Mouse (Mus musculus) midbrain, postnatal 0 days (tissue): Measurements from ENCODE around the gene Fam114a1. TPM values are rescaled to one million over a fixed set of nuclear protein-coding genes. Genes with fewer than 3 reads are reported as not detected.
A peak's percentile ranks its signal among the peaks of the same experiment; 100 is the strongest.

ENCODE experiments used
- ATAC-seq: fragments of 200-750 bp; cut with Nextera tagmentation; 2 replicates; pipeline ENCODE4 v1.8.0; 2017; ENCODE audit warnings: moderate number of reproducible peaks, mild to moderate bottlenecking, moderate TSS enrichment, moderate library complexity; ENCODE audit not compliant: low FRiP score
- DNase-seq: peaks from one replicate; pipeline ENCODE4 v3.0.0-alpha.2; 2015; ENCODE audit warnings: low spot score
- H3K27ac ChIP-seq: fragments of 300-500 bp; sonication (generic); 2 replicates; pipeline ENCODE4 v1.5.1; 2014; ENCODE audit warnings: low read depth, mild to moderate bottlenecking, low read length, mixed read lengths
- H3K27me3 ChIP-seq: fragments of 300-500 bp; sonication (generic); 2 replicates; pipeline ENCODE4 v1.6.1; 2014; ENCODE audit warnings: low read length, control low read depth, mixed read lengths; ENCODE audit not compliant: insufficient read depth
- H3K36me3 ChIP-seq: fragments of 300-500 bp; sonication (generic); 2 replicates; pipeline ENCODE4 v1.6.1; 2014; ENCODE audit warnings: low read length, control low read depth, mixed read lengths; ENCODE audit not compliant: insufficient read depth
- H3K4me1 ChIP-seq: fragments of 300-500 bp; sonication (generic); 2 replicates; pipeline ENCODE4 v1.6.1; 2014; ENCODE audit warnings: mild to moderate bottlenecking, control low read depth, antibody characterized with exemption, low read length, mixed read lengths; ENCODE audit not compliant: insufficient read depth
- H3K4me2 ChIP-seq: fragments of 300-500 bp; sonication (generic); 2 replicates; pipeline ENCODE4 v1.6.1; 2014; ENCODE audit warnings: low read depth, mild to moderate bottlenecking, low read length, mixed read lengths; ENCODE audit not compliant: poor library complexity, severe bottlenecking
- H3K4me3 ChIP-seq: fragments of 300-500 bp; sonication (generic); 2 replicates; pipeline ENCODE4 v1.5.1; 2014; ENCODE audit warnings: low read depth, mild to moderate bottlenecking, low read length, moderate library complexity
- H3K9ac ChIP-seq: fragments of 300-500 bp; sonication (generic); replicated peaks from 2 replicates; pipeline ENCODE4 v1.6.1; 2014; ENCODE audit warnings: mild to moderate bottlenecking, low read length, moderate library complexity, mixed read lengths; ENCODE audit not compliant: poor library complexity, severe bottlenecking
- H3K9me3 ChIP-seq: fragments of 300-500 bp; sonication (generic); 2 replicates; pipeline ENCODE4 v1.6.1; 2016; ENCODE audit warnings: low read length, control low read depth
- CTCF ChIP-seq: IDR thresholded peaks from 2 replicates; pipeline ENCODE4 v1.5.1; 2016; ENCODE audit warnings: antibody characterized with exemption, mild to moderate bottlenecking
- WGBS: fragments of 180-500 bp; shearing (Covaris S2); extraction: QIAGEN DNeasy Blood & Tissue Kit; methylation state at CpG from one replicate; pipeline ENCODE4 v1.1.7; 2014; 5-methylcytosine and 5-hydroxymethylcytosine counted together
- polyA plus RNA-seq: library from polyadenylated mRNA; unstranded; fragments of >200 nt; fragmentation: Nextera tagmentation; extraction: Ambion mirVana; gene quantifications from 2 replicates; pipeline ENCODE4 v1.2.1, GENCODE M21; 2015
- total RNA-seq: library from RNA; depleted of rRNA; stranded (reverse); fragments of >200 nt; gene quantifications from 2 replicates; pipeline ENCODE4 v1.2.3, GENCODE M21; 2014

Gene Fam114a1
- total and polyA plus RNA-seq, 2 experiments from 2014 or later: 2.5 to 5.0 TPM

DNA sequence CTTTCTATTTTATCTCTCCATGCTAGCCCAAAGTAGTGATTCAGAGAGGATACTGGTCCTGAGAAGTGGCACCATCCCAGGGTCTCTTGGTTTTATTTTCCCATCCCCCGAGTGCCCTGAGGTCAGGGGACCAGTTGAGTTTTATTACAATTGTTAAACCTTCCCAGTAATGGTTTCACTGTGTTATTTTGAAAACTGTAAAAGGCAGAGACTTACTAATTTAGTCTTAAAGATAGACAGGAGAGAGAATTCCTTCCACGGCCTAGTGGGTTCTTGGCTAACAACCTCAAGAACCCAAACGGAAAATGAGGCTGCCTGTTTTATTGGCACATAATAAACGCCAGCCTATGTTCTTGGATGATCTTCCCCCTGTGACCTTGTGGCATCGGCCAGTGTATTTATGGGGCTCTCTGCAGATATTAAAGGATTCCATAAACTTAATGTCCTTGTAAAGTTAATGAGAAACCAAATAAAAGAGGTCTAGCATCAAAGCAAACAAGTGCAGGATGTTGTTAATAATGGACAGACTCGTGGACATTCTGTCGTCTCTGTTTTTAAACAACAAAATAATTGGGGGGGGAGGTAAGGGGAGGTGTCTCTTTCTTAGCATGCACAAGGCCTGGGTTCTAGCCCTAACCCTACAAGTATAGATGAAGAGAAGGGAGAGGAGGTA, 42.2 kb downstream of the Fam114a1 start:
- no peak for TF ChIP-seq CTCF
- no peaks in the 10 kb centered on the region for H3K9me3 ChIP-seq
- 86% methylated on average over 7 of the region's 7 CpGs for WGBS
- no peak overlapping the region for H3K4me3 ChIP-seq
- no peaks in the 10 kb centered on the region for H3K27me3 ChIP-seq
- no peak overlapping the region for H3K9ac ChIP-seq
- no peaks in the 10 kb centered on the region for H3K36me3 ChIP-seq
- H3K27ac ChIP-seq: no peak overlapping the region
- no peak overlapping the region for H3K4me2 ChIP-seq
- H3K4me1 ChIP-seq: no peaks in the 10 kb centered on the region
- ATAC-seq: no peak
- DNase-seq: no peak

DNA sequence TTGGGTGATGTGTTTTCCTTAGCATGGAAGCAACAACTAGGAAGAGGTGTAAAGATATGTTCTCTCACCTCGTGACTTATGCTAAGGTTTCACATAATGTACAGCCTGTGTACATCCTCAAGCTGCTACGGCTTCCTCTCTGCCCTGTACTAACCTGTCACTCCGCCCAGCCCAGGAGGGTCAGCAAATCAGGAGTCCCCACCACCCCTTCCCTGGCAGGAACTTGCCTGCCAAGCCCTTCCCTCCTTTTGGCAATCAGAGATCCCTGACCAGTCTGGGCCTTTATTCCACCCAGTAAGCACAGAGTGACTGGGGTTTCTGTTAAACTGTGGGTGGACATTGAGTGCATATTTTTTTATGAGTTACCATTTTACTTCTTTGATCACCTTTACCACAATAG, 45.6 kb downstream of the Fam114a1 start:
- no peaks in the 10 kb centered on the region for H3K4me1 ChIP-seq
- no peak for TF ChIP-seq CTCF
- no peaks in the 10 kb centered on the region for H3K9me3 ChIP-seq
- WGBS: 95% methylated on average over 3 of the region's 3 CpGs
- H3K4me2 ChIP-seq: no peak overlapping the region
- H3K27me3 ChIP-seq: no peaks in the 10 kb centered on the region
- H3K4me3 ChIP-seq: no peak overlapping the region
- no peaks in the 10 kb centered on the region for H3K36me3 ChIP-seq
- H3K27ac ChIP-seq: no peak overlapping the region
- H3K9ac ChIP-seq: no peak overlapping the region
- DNase-seq: no peak
- ATAC-seq: no peak

DNA sequence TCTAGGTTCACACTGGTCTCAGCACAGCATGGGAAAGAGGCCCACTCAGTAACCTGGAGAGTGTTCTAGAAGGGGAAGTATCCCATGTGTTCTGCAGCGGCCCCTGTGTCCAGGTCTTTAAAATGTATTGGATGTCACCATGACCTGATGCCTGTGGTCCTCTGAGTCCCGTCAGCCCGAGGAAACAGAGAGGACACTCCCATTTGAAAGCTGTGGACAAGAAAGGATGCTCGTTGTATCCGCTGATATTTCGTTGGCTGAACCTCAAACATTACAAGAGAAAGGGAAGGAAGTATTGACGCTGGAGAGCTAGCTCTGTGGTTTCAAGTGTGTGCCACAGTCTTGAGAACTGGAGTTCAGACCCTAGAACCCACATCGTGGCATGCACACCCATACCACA, 49.2 kb downstream of the Fam114a1 start:
- Histone ChIP-seq H3K4me2 (no peak overlapping the region), H3K27ac (no peak overlapping the region), H3K9ac (no peak overlapping the region), H3K36me3 (no peaks in the 10 kb centered on the region), H3K4me1 (no peaks in the 10 kb centered on the region), H3K4me3 (no peak overlapping the region), H3K9me3 (no peaks in the 10 kb centered on the region), H3K27me3 (no peaks in the 10 kb centered on the region)
- ATAC-seq: no peak
- DNase-seq: no peak
- TF ChIP-seq CTCF: no peak
- WGBS: 77% methylated on average over 8 of the region's 8 CpGs

DNA sequence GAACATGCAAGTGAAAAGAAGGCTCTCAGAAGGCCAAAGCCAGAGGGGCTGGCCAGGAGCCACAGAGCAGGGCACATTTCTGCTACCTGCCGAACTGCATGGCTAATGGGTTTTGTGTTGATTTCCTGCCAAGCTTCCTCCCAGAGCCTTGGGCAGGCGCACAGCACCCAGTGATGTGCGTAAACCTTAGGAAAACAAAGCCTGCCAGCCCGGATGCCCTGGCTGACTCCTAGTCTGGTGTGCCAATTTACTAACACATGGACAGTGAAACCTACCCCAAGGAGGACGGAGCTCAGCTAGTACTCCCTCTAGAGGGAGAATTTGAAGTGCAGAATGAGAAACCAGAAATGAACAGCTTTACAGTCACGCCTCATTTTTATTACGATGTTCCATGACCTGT, 50.0 kb downstream of the Fam114a1 start:
- Histone ChIP-seq H3K4me2 (no peak overlapping the region), H3K9me3 (no peaks in the 10 kb centered on the region), H3K4me3 (no peak overlapping the region), H3K27me3 (no peaks in the 10 kb centered on the region), H3K4me1 (no peaks in the 10 kb centered on the region), H3K9ac (no peak overlapping the region), H3K27ac (0 out of 2 replicates have a peak overlapping the region, but pooled peaks have one; percentile 3), H3K36me3 (no peaks in the 10 kb centered on the region)
- ATAC-seq: peak; percentile 65; the same call in 1 of the 2 replicates
- peak; percentile 62 for TF ChIP-seq CTCF
- 45% methylated on average over 7 of the region's 7 CpGs for WGBS
- peak; percentile 91 for DNase-seq

DNA sequence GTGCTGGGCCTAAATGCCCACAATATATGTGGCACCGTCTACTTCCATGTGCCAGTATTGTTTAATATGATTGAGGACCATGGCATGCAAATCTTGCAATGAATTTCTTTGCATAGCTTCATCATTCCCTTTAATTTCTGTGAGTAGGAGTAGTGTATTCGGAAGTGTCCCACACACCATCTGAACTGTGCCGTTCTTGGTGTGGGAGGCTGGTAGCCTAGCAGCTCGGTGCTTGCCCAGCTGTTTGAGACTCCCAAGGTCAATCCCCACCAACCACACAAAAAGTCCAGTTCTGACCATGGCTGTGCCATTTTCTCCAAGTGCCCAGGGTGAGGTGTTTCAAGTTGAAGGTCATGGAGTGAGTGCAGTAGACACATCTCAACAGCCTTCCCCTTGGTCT, 52.1 kb downstream of the Fam114a1 start:
- Histone ChIP-seq H3K4me2 (no peak overlapping the region), H3K4me1 (no peaks in the 10 kb centered on the region), H3K36me3 (no peaks in the 10 kb centered on the region), H3K4me3 (no peak overlapping the region), H3K27ac (no peak overlapping the region), H3K9me3 (no peaks in the 10 kb centered on the region), H3K9ac (no peak overlapping the region), H3K27me3 (no peaks in the 10 kb centered on the region)
- 95% methylated on average over 4 of the region's 4 CpGs for WGBS
- DNase-seq: no peak
- no peak for ATAC-seq
- TF ChIP-seq CTCF: no peak

DNA sequence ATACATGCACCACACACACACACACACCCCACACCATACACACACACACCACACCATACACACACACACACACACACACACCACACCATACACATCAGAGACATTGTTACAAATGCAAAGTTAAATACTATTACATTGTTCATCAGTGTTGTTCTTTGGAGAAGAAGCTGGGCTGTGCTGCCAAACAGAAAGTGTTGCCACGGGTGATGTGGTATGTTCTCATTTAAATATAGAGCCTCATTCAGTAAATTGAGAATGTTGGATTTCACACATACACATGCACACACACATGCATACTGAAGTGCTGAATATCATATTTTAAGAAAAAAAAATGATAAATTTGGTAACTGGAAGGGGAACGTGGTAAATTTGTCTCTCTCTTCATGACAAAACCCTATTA, 54.8 kb downstream of the Fam114a1 start:
- Histone ChIP-seq H3K27ac (no peak overlapping the region), H3K4me1 (0 out of 2 replicates have a peak, but pooled peaks cover 3% of the 10 kb centered on the region), H3K9ac (no peak overlapping the region), H3K4me2 (no peak overlapping the region), H3K27me3 (no peaks in the 10 kb centered on the region), H3K36me3 (no peaks in the 10 kb centered on the region), H3K4me3 (no peak overlapping the region), H3K9me3 (no peaks in the 10 kb centered on the region)
- DNase-seq (no peak), ATAC-seq (no peak)
- no peak for TF ChIP-seq CTCF
- WGBS: 69% methylated on average over 2 of the region's 2 CpGs
